Comparison of ENCODE assay signal across 22 mouse cellular contexts in genomic region chr1:136104741-136105140, GRCm38 (mm10). TPM values are rescaled to one million over a fixed set of nuclear protein-coding genes. Genes with fewer than 3 reads are reported as not detected.
DNase-seq lines count a peak whose midpoint lies in the region; ATAC-seq and TF ChIP-seq lines count a peak whose summit lies in the region.
"Had no signal": no experiment of that assay in that cellular context is flagged by ENCODE, and none has a peak within 500 bp of the region (broad histone marks: within the 10 kb centered on the region; RNA-seq: fewer than 3 reads in every experiment).

No protein-coding gene starts in this region.

- H3K36me3 ChIP-seq in midbrain, embryonic 10.5 days, result no peaks in the 10 kb centered on the region
- H3K36me3 ChIP-seq in midbrain, embryonic 11.5 days (ENCODE audit: control insufficient read depth, insufficient read depth, low read length), result no peaks in the 10 kb centered on the region
- H3K36me3 ChIP-seq in hindbrain, postnatal 0 days (ENCODE audit: insufficient read depth, low read length), result no peaks in the 10 kb centered on the region
- H3K36me3 ChIP-seq in midbrain, postnatal 0 days (ENCODE audit: insufficient read depth, low read length), result no peaks in the 10 kb centered on the region
- H3K36me3 ChIP-seq: heart, embryonic 12.5 days; limb, embryonic 15.5 days had no signal

- no peak overlapping the region for H3K4me3 ChIP-seq in gastrocnemius, adult 2 months
- no peak overlapping the region for H3K4me3 ChIP-seq in midbrain, embryonic 10.5 days
- no peak overlapping the region for H3K4me3 ChIP-seq in midbrain, embryonic 11.5 days (ENCODE audit: low read depth, low read length)
- H3K4me3 ChIP-seq in hindbrain, postnatal 0 days (ENCODE audit: low read length), result no peak overlapping the region
- H3K4me3 ChIP-seq in midbrain, postnatal 0 days (ENCODE audit: low read depth, low read length), result no peak overlapping the region
- H3K4me3 ChIP-seq: heart, embryonic 12.5 days; left cerebral cortex, adult 2 months; limb, embryonic 15.5 days; megakaryocyte, embryonic 14.5 days had no signal

- peaks cover 30% of the 10 kb centered on the region for H3K4me1 ChIP-seq in midbrain, embryonic 10.5 days
- H3K4me1 ChIP-seq in midbrain, embryonic 11.5 days (ENCODE audit: control insufficient read depth, insufficient read depth, low read length), result no peaks in the 10 kb centered on the region
- peaks cover 34% of the 10 kb centered on the region for H3K4me1 ChIP-seq in hindbrain, postnatal 0 days (ENCODE audit: insufficient read depth, low read length)
- no peaks in the 10 kb centered on the region for H3K4me1 ChIP-seq in midbrain, postnatal 0 days (ENCODE audit: insufficient read depth, low read length)

- ATAC-seq in midbrain, embryonic 11.5 days (ENCODE audit: low FRiP score), result no peak
- peak; percentile 41 for ATAC-seq in hindbrain, postnatal 0 days
- ATAC-seq in midbrain, postnatal 0 days (ENCODE audit: low FRiP score), result no peak
- ATAC-seq in monocyte, adult 5-6 weeks (replicated peaks; ENCODE audit: insufficient number of reproducible peaks, low FRiP score, low TSS enrichment, poor library complexity, severe bottlenecking), result no peak

- peak overlapping the region; percentile 2; the same call in 1 of the 2 replicates for H3K27ac ChIP-seq in gastrocnemius, adult 2 months
- peak overlapping the region; percentile 43; the same call in 1 of the 2 replicates for H3K27ac ChIP-seq in midbrain, embryonic 10.5 days (replicated peaks)
- no peak overlapping the region for H3K27ac ChIP-seq in midbrain, embryonic 11.5 days (ENCODE audit: low read depth, low read length)
- H3K27ac ChIP-seq in hindbrain, postnatal 0 days, result peak overlapping the region; percentile 69; the same call in 1 of the 2 replicates
- H3K27ac ChIP-seq in midbrain, postnatal 0 days (ENCODE audit: low read depth, low read length), result no peak overlapping the region
- H3K27ac ChIP-seq: left cerebral cortex, adult 2 months; limb, embryonic 15.5 days had no signal

- no peak overlapping the region for H3K4me2 ChIP-seq in midbrain, embryonic 11.5 days
- no peak overlapping the region for H3K4me2 ChIP-seq in hindbrain, postnatal 0 days (ENCODE audit: low read depth, low read length)
- H3K4me2 ChIP-seq in midbrain, postnatal 0 days (ENCODE audit: low read depth, low read length, poor library complexity, severe bottlenecking), result no peak overlapping the region
- H3K4me2 ChIP-seq: heart, embryonic 12.5 days; limb, embryonic 15.5 days had no signal

- no peaks in the 10 kb centered on the region for H3K9me3 ChIP-seq in midbrain, embryonic 10.5 days (replicated peaks)
- H3K9me3 ChIP-seq in midbrain, embryonic 11.5 days (ENCODE audit: control insufficient read depth, low read length), result no peaks in the 10 kb centered on the region
- no peaks in the 10 kb centered on the region for H3K9me3 ChIP-seq in hindbrain, postnatal 0 days (ENCODE audit: low read length)
- H3K9me3 ChIP-seq in midbrain, postnatal 0 days (ENCODE audit: low read length), result no peaks in the 10 kb centered on the region
- H3K9me3 ChIP-seq: heart, embryonic 12.5 days; limb, embryonic 15.5 days had no signal

- 64% methylated on average over 4 of the region's 4 CpGs for WGBS in midbrain, embryonic 10.5 days
- WGBS in midbrain, embryonic 11.5 days, result 47% methylated on average over 4 of the region's 4 CpGs
- 32% methylated on average over 4 of the region's 4 CpGs for WGBS in hindbrain, postnatal 0 days
- 35% methylated on average over 4 of the region's 4 CpGs for WGBS in midbrain, postnatal 0 days

- no peaks in the 10 kb centered on the region for H3K27me3 ChIP-seq in midbrain, embryonic 10.5 days (ENCODE audit: low read depth, poor library complexity, severe bottlenecking)
- no peaks in the 10 kb centered on the region for H3K27me3 ChIP-seq in midbrain, embryonic 11.5 days (ENCODE audit: control insufficient read depth, insufficient read depth, low read length)
- no peaks in the 10 kb centered on the region for H3K27me3 ChIP-seq in hindbrain, postnatal 0 days (ENCODE audit: insufficient read depth, low read length)
- H3K27me3 ChIP-seq in midbrain, postnatal 0 days (ENCODE audit: insufficient read depth, low read length), result no peaks in the 10 kb centered on the region
- H3K27me3 ChIP-seq: limb, embryonic 15.5 days had no signal

- no peak for TF ChIP-seq CTCF in gastrocnemius, adult 2 months (IDR thresholded peaks at IDR 0.05)
- no peak for TF ChIP-seq CTCF in hindbrain, postnatal 0 days (IDR thresholded peaks at IDR 0.05; ENCODE audit: low read depth)
- TF ChIP-seq CTCF in midbrain, postnatal 0 days (IDR thresholded peaks at IDR 0.05), result no peak

- intact Hi-C loops in gastrocnemius, adult 2 months (cut with DNase I), result no loop called here
- intact Hi-C loops in gastrocnemius, postnatal 36 days (cut with DNase I), result no loop called here

- DNase-seq in gastrocnemius, adult 2 months, result peak; percentile 73
- no peak for DNase-seq in gastrocnemius, postnatal 36 days
- DNase-seq in midbrain, embryonic 10.5 days (ENCODE audit: low spot score), result no peak
- no peak for DNase-seq in midbrain, embryonic 11.5 days (ENCODE audit: low spot score, missing footprints)
- peak; percentile 73 for DNase-seq in hindbrain, postnatal 0 days (ENCODE audit: low spot score)
- DNase-seq in midbrain, postnatal 0 days (ENCODE audit: low spot score), result peak; percentile 73
- DNase-seq in right cerebral cortex, postnatal 10 days (ENCODE audit: low spot score in 2 of 2), result no peak
- DNase-seq: embryo, embryonic 11 days; gastrocnemius, postnatal 25 days; kidney, adult 2 months; kidney, postnatal 25 days; lung, postnatal 10 days; right cerebral cortex, postnatal 4 days; thymus, postnatal 36 days had no signal

- H3K9ac ChIP-seq in midbrain, embryonic 11.5 days (ENCODE audit: low read length), result no peak overlapping the region
- no peak overlapping the region for H3K9ac ChIP-seq in hindbrain, postnatal 0 days (replicated peaks; ENCODE audit: low read length)
- H3K9ac ChIP-seq in midbrain, postnatal 0 days (replicated peaks; ENCODE audit: low read length, poor library complexity, severe bottlenecking), result no peak overlapping the region
- H3K9ac ChIP-seq: heart, embryonic 12.5 days; limb, embryonic 15.5 days had no signal

RNA-seq across cellular contexts. Expression of gene Kif21b, which starts 26.4 kb away (rescaled TPM):
- total RNA-seq in gastrocnemius, adult 2 months (2021), result under 1 TPM; 0.46 to 0.47 TPM
- 1 to 10 TPM in 1 of 2 experiments, under 1 TPM in 1; 0.62 to 1.1 TPM for total RNA-seq in gastrocnemius, postnatal 36 days (2021)
- 4.9 and 9.5 TPM in 2 replicates for polyA plus RNA-seq in midbrain, embryonic 10.5 days (2016; fragmentation: Nextera tagmentation; extraction: Ambion mirVana)
- 11.9 and 12.9 TPM in 2 replicates for polyA plus RNA-seq in midbrain, embryonic 11.5 days (2014; fragmentation: Nextera tagmentation; extraction: Ambion mirVana)
- 144 and 155 TPM in 2 replicates for total RNA-seq in hindbrain, postnatal 0 days (2014; rRNA removed)
- polyA plus RNA-seq in hindbrain, postnatal 0 days (2015; fragmentation: Nextera tagmentation; extraction: Ambion mirVana), result 22.6 and 26.8 TPM in 2 replicates
- 156 and 160 TPM in 2 replicates for total RNA-seq in midbrain, postnatal 0 days (2014; rRNA removed)
- 28.1 and 32.1 TPM in 2 replicates for polyA plus RNA-seq in midbrain, postnatal 0 days (2015; fragmentation: Nextera tagmentation; extraction: Ambion mirVana)
- total RNA-seq in monocyte, adult 5-6 weeks (2017), result 77.9 to 156 TPM (median 101 TPM) in 3 replicates

RNA-seq across cellular contexts. Expression of gene Cacna1s, which starts 52.2 kb away (rescaled TPM):
- 100 to 1,000 TPM; 779 to 840 TPM for total RNA-seq in gastrocnemius, adult 2 months (2021)
- 100 to 1,000 TPM; 697 to 835 TPM for total RNA-seq in gastrocnemius, postnatal 36 days (2021)
- polyA plus RNA-seq in midbrain, embryonic 10.5 days (2016; fragmentation: Nextera tagmentation; extraction: Ambion mirVana), result 0.14 TPM in 1 of 2 replicates, not detected in the other
- polyA plus RNA-seq in midbrain, embryonic 11.5 days (2014; fragmentation: Nextera tagmentation; extraction: Ambion mirVana), result 0.06 and 0.23 TPM in 2 replicates
- total RNA-seq in hindbrain, postnatal 0 days (2014; rRNA removed), result 1.9 and 4.1 TPM in 2 replicates
- polyA plus RNA-seq in hindbrain, postnatal 0 days (2015; fragmentation: Nextera tagmentation; extraction: Ambion mirVana), result 0.53 and 0.69 TPM in 2 replicates
- total RNA-seq in midbrain, postnatal 0 days (2014; rRNA removed), result 0.42 and 0.71 TPM in 2 replicates
- polyA plus RNA-seq in midbrain, postnatal 0 days (2015; fragmentation: Nextera tagmentation; extraction: Ambion mirVana), result 0.57 and 0.59 TPM in 2 replicates
- 0.64 to 1.6 TPM (median 1.1 TPM) in 3 replicates for total RNA-seq in monocyte, adult 5-6 weeks (2017)
- total RNA-seq: MEL had no signal

RNA-seq across cellular contexts. Expression of gene Ascl5, which starts 54.1 kb away (rescaled TPM):
- total RNA-seq in gastrocnemius, adult 2 months (2021), result not detected
- total RNA-seq in gastrocnemius, postnatal 36 days (2021), result not detected
- not detected in 2 replicates for polyA plus RNA-seq in midbrain, embryonic 10.5 days (2016; fragmentation: Nextera tagmentation; extraction: Ambion mirVana)
- not detected in 2 replicates for polyA plus RNA-seq in midbrain, embryonic 11.5 days (2014; fragmentation: Nextera tagmentation; extraction: Ambion mirVana)
- total RNA-seq in hindbrain, postnatal 0 days (2014; rRNA removed), result not detected in 2 replicates
- polyA plus RNA-seq in hindbrain, postnatal 0 days (2015; fragmentation: Nextera tagmentation; extraction: Ambion mirVana), result 0.38 and 0.47 TPM in 2 replicates
- total RNA-seq in midbrain, postnatal 0 days (2014; rRNA removed), result 3.0 TPM in 1 of 2 replicates, not detected in the other
- polyA plus RNA-seq in midbrain, postnatal 0 days (2015; fragmentation: Nextera tagmentation; extraction: Ambion mirVana), result 0.30 TPM in 1 of 2 replicates, not detected in the other
- total RNA-seq in monocyte, adult 5-6 weeks (2017), result not detected in 3 replicates
- total RNA-seq: adrenal gland, adult 18-20 months; gastrocnemius, postnatal 25 days; MEL had no signal
- polyA plus RNA-seq: heart, embryonic 12.5 days; kidney, adult 2 months; limb, embryonic 15.5 days; liver, embryonic 16.5 days had no signal

Comparison
In these comparisons a context has a peak if more than half of its experiments do, and no peak if none do; other contexts are left out.
1. DNase-seq: peak in gastrocnemius, adult 2 months (single experiment), hindbrain, postnatal 0 days (single experiment) and midbrain, postnatal 0 days (single experiment); none in gastrocnemius, postnatal 36 days (0 of 2), midbrain, embryonic 10.5 days (single experiment), midbrain, embryonic 11.5 days (single experiment) and right cerebral cortex, postnatal 10 days (0 of 2).
2. H3K27ac ChIP-seq: peak in gastrocnemius, adult 2 months (single experiment), midbrain, embryonic 10.5 days (single experiment) and hindbrain, postnatal 0 days (single experiment); none in midbrain, embryonic 11.5 days (single experiment) and midbrain, postnatal 0 days (single experiment).
3. RNA of gene Kif21b, which starts 26.4 kb away (total RNA-seq): 156 to 160 TPM in midbrain, postnatal 0 days, 144 to 155 TPM in hindbrain, postnatal 0 days and 77.9 to 156 TPM in monocyte, adult 5-6 weeks; 0.62 to 1.1 TPM in gastrocnemius, postnatal 36 days and 0.46 to 0.47 TPM in gastrocnemius, adult 2 months; every median in the first group is over 10 times any median in the second.
4. RNA of gene Cacna1s, which starts 52.2 kb away (total RNA-seq): 779 to 840 TPM in gastrocnemius, adult 2 months and 697 to 835 TPM in gastrocnemius, postnatal 36 days; 1.9 to 4.1 TPM in hindbrain, postnatal 0 days, 0.64 to 1.6 TPM in monocyte, adult 5-6 weeks and 0.42 to 0.71 TPM in midbrain, postnatal 0 days; every median in the first group is over 100 times any median in the second.